Mouse (Mus musculus) urinary bladder, postnatal 14 days (tissue): Measurements from ENCODE around the gene Nceh1.

Source experiments
- DNase-seq: peaks from one replicate; pipeline ENCODE4 v3.0.0; 2021; ENCODE audit warnings: low spot score

Nceh1 gene

DNA sequence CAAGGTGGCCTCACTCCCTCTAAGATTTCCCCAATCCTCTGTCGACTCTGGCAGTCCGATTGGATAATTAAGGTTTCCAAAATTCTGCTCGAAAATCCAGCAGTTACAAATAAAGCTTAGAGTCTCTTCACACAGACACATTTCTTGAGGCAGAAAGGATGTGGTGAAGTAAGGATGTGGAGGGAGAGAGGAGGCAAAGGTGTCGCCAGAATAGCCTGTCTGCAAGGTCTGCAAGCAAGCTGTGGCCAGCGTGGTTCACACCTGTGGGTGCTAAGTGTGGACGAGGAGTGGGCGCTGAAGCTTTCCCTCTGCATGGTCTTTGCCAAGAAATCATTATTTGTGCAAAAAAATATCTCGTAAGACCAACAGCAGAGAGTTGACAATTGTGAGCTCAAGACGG is 139.8 kb downstream of the Nceh1 start:
- no peak for DNase-seq

GRCm38 (mm10) chr3:27323551-27323950 is 140.8 kb downstream of the Nceh1 start:
- DNase-seq, result no peak

DNA sequence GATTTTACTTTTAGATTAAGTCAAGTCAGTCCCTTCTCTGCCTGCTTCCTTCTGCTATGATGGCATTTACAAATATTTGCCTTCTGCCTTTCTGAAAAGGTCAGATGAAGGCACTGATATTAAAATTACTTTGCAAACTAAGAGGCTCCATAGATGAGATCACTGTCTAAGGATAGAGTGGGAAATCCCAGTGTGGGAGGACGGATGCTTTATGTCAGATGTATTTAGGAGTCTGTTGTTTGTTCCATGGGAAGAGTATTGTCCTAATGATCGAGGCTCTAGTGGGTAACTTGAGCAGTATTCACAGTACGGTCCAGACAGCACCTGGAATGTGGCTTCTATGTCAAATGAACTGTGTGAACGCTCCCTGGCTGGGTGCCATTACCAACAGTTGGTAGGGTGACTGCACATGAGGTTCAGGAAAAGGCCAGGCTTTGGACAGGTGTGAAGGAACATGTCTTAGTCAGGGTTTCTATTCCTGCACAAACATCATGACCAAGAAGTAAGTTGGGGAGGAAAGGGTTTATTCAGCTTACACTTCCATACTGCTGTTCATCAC is 143.9 kb downstream of the Nceh1 start:
- peak; percentile 21 for DNase-seq

- no peak for DNase-seq
Measured at GRCm38 (mm10) chr3:27330706-27331105, 147.9 kb downstream of the Nceh1 start.
